Mouse (Mus musculus): ENCODE measurements around the gene Sh3bgrl3. TPM values are rescaled to one million over a fixed set of nuclear protein-coding genes. Genes with fewer than 3 reads are reported as not detected.

Sh3bgrl3 gene
- polyA plus RNA-seq, 1 experiment from 2014 or later = 220 TPM

DNA sequence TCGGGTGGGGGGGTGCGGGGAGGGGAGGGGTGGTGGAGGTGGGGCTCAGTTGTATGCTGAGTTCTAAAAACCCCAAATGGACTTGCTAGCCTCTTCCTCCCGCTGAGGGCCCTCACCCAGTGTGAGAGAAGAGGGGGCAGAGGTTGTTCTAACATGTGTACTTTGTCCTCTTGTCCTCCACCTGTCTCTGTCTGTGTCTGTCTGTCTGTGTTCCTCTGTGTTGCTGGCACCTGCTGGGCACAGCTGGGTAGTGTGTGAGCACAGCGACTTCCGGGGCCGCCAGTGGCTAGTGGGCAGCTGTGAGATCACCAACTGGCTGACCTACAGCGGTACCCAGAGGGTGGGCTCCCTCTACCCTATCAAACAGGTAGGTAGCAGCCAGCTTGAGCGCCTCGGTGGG lies 39.6 kb downstream of the Sh3bgrl3 start:
- no peak overlapping the region for H3K9ac ChIP-seq (ENCODE audit: low read depth, low read length)
- no peak overlapping the region for H3K27ac ChIP-seq (ENCODE audit: low read depth, low read length)
- H3K4me2 ChIP-seq = no peak overlapping the region
- 78% methylated on average over 9 of the region's 9 CpGs for WGBS (ENCODE audit: insufficient replicate concordance)
- H3K27me3 ChIP-seq (ENCODE audit: control insufficient read depth, insufficient read depth, low read length) = no peaks in the 10 kb centered on the region
- H3K36me3 ChIP-seq (ENCODE audit: control insufficient read depth, insufficient read depth, low read length) = no peaks in the 10 kb centered on the region
- H3K4me3 ChIP-seq (ENCODE audit: low read depth, low read length) = no peak overlapping the region
- no peaks in the 10 kb centered on the region for H3K9me3 ChIP-seq (replicated peaks; ENCODE audit: control insufficient read depth, low read length)
- no peaks in the 10 kb centered on the region for H3K4me1 ChIP-seq (ENCODE audit: control insufficient read depth, insufficient read depth, low read length)
- no peak for ATAC-seq (replicated peaks; ENCODE audit: insufficient number of reproducible peaks, low FRiP score, low TSS enrichment)

DNA sequence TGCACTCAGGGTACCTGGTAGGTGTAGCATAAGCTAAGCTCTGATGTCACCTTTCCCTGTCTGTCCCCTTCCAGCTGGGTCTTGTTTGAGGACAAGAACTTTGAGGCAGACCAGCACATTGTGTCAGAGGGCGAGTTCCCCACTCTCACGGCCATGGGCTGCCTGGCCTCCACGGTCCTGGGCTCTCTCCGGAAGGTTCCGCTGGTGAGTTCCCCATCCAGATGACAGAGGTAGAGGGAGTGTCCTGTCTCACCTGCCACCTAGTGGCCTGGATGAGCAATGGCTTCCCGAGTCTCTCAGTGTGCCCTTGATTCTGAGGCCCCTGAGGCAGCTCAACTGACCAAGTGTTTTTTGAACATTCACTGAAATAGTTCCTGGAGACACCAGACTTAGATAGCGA lies 41.2 kb downstream of the Sh3bgrl3 start:
- Histone ChIP-seq H3K4me1 (ENCODE audit: control insufficient read depth, insufficient read depth, low read length) (no peaks in the 10 kb centered on the region), H3K27me3 (ENCODE audit: control insufficient read depth, insufficient read depth, low read length) (no peaks in the 10 kb centered on the region), H3K27ac (ENCODE audit: low read depth, low read length) (no peak overlapping the region), H3K9ac (ENCODE audit: low read depth, low read length) (no peak overlapping the region), H3K4me2 (no peak overlapping the region), H3K36me3 (ENCODE audit: control insufficient read depth, insufficient read depth, low read length) (no peaks in the 10 kb centered on the region), H3K9me3 (replicated peaks; ENCODE audit: control insufficient read depth, low read length) (no peaks in the 10 kb centered on the region), H3K4me3 (ENCODE audit: low read depth, low read length) (no peak overlapping the region)
- peak; percentile 53; the same call in 1 of the 2 replicates for ATAC-seq (replicated peaks; ENCODE audit: insufficient number of reproducible peaks, low FRiP score, low TSS enrichment)
- 31% methylated on average over 7 of the region's 7 CpGs for WGBS (ENCODE audit: insufficient replicate concordance)

DNA sequence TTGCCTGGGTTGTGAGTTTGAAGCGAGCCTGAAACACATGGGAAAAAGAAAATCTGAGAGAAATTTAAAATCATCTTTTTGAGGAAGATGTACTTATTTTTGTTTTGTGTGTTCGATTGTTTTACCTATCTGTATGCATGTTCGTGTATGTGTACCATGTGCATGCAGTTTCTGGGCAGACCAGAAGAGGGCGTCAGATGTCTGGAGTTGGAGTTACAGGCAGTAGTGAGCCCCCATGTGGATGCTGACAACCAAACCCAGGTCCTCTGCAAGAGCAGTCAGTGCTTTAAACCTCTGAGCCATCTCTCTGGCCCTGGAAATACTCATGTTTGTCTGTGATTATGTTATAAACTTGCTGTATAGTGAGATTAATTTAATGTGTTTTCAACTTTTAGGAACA lies 43.6 kb downstream of the Sh3bgrl3 start:
- H3K4me3 ChIP-seq (ENCODE audit: low read depth, low read length) = no peak overlapping the region
- WGBS (ENCODE audit: insufficient replicate concordance) = 81% methylated on average over 4 of the region's 4 CpGs
- H3K9ac ChIP-seq (ENCODE audit: low read depth, low read length) = no peak overlapping the region
- H3K27ac ChIP-seq (ENCODE audit: low read depth, low read length) = no peak overlapping the region
- no peak for ATAC-seq (replicated peaks; ENCODE audit: insufficient number of reproducible peaks, low FRiP score, low TSS enrichment)
- H3K27me3 ChIP-seq (ENCODE audit: control insufficient read depth, insufficient read depth, low read length) = peaks cover 10% of the 10 kb centered on the region; the same call in 1 of the 2 replicates
- H3K4me1 ChIP-seq (ENCODE audit: control insufficient read depth, insufficient read depth, low read length) = peaks cover 8% of the 10 kb centered on the region
- no peaks in the 10 kb centered on the region for H3K36me3 ChIP-seq (ENCODE audit: control insufficient read depth, insufficient read depth, low read length)
- no peak overlapping the region for H3K4me2 ChIP-seq
- H3K9me3 ChIP-seq (replicated peaks; ENCODE audit: control insufficient read depth, low read length) = no peaks in the 10 kb centered on the region

GRCm38 (mm10) chr4:134082460-134082859 lies 46.1 kb downstream of the Sh3bgrl3 start:
- H3K4me3 ChIP-seq (ENCODE audit: low read depth, low read length) = peak overlapping the region; percentile 34
- H3K27me3 ChIP-seq (ENCODE audit: control insufficient read depth, insufficient read depth, low read length) = peaks cover 10% of the 10 kb centered on the region; the same call in 1 of the 2 replicates
- no peaks in the 10 kb centered on the region for H3K36me3 ChIP-seq (ENCODE audit: control insufficient read depth, insufficient read depth, low read length)
- peaks cover 12% of the 10 kb centered on the region for H3K4me1 ChIP-seq (ENCODE audit: control insufficient read depth, insufficient read depth, low read length)
- H3K27ac ChIP-seq (ENCODE audit: low read depth, low read length) = no peak overlapping the region
- no peak overlapping the region for H3K9ac ChIP-seq (ENCODE audit: low read depth, low read length)
- no peak for ATAC-seq (replicated peaks; ENCODE audit: insufficient number of reproducible peaks, low FRiP score, low TSS enrichment)
- H3K4me2 ChIP-seq = peak overlapping the region; percentile 70
- H3K9me3 ChIP-seq (replicated peaks; ENCODE audit: control insufficient read depth, low read length) = no peaks in the 10 kb centered on the region
- 19% methylated on average over 7 of the region's 7 CpGs for WGBS (ENCODE audit: insufficient replicate concordance)

DNA sequence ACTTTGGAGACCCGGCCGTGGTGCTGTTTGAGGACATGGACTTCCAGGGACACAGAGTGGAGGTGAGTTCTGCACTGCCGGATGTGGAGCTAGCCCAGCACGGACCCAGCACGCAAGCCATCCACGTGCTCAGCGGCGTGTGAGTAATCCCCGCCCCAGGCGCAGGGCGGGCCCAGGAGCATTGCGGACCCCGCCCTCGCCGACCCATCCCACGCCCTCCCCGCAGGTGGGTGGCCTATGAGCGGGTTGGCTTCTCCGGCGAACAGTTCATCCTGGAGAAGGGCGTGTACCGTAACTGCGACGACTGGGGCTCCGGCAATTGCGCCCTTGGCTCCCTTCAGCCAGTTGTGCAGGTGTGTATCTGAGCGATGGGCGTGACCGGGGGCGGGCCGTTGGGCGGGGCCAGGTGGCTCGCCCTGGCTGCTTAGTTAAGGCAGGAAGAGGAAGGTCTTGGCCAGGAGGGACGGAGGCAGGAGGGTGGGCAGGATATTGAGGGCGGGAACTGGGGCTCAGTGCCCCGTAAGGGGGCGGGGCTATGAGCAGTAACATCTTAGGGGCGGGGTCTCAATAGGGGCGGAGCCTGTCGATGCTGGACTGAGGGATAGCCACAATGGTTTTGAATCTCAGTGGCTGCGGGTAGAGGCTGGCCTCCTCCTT lies 46.7 kb downstream of the Sh3bgrl3 start:
- H3K4me3 ChIP-seq (ENCODE audit: low read depth, low read length) = peak overlapping the region; percentile 34
- no peaks in the 10 kb centered on the region for H3K9me3 ChIP-seq (replicated peaks; ENCODE audit: control insufficient read depth, low read length)
- peaks cover 12% of the 10 kb centered on the region for H3K4me1 ChIP-seq (ENCODE audit: control insufficient read depth, insufficient read depth, low read length)
- H3K36me3 ChIP-seq (ENCODE audit: control insufficient read depth, insufficient read depth, low read length) = no peaks in the 10 kb centered on the region
- no peak overlapping the region for H3K9ac ChIP-seq (ENCODE audit: low read depth, low read length)
- peak; percentile 80 for ATAC-seq (replicated peaks; ENCODE audit: insufficient number of reproducible peaks, low FRiP score, low TSS enrichment)
- no peak overlapping the region for H3K27ac ChIP-seq (ENCODE audit: low read depth, low read length)
- WGBS (ENCODE audit: insufficient replicate concordance) = under 1% methylated on average over 41 of the region's 41 CpGs
- peaks cover 10% of the 10 kb centered on the region; the same call in 1 of the 2 replicates for H3K27me3 ChIP-seq (ENCODE audit: control insufficient read depth, insufficient read depth, low read length)
- H3K4me2 ChIP-seq = peak overlapping the region; percentile 70

- Histone ChIP-seq H3K9me3 (replicated peaks; ENCODE audit: control insufficient read depth, low read length) (no peaks in the 10 kb centered on the region), H3K9ac (ENCODE audit: low read depth, low read length) (no peak overlapping the region), H3K4me1 (ENCODE audit: control insufficient read depth, insufficient read depth, low read length) (peaks cover 12% of the 10 kb centered on the region), H3K4me2 (no peak overlapping the region), H3K27ac (ENCODE audit: low read depth, low read length) (no peak overlapping the region), H3K27me3 (ENCODE audit: control insufficient read depth, insufficient read depth, low read length) (peaks cover 10% of the 10 kb centered on the region; the same call in 1 of the 2 replicates), H3K4me3 (ENCODE audit: low read depth, low read length) (no peak overlapping the region), H3K36me3 (ENCODE audit: control insufficient read depth, insufficient read depth, low read length) (no peaks in the 10 kb centered on the region)
- WGBS (ENCODE audit: insufficient replicate concordance) = 79% methylated on average over 4 of the region's 4 CpGs
- ATAC-seq (replicated peaks; ENCODE audit: insufficient number of reproducible peaks, low FRiP score, low TSS enrichment) = no peak
Observed at GRCm38 (mm10) chr4:134080674-134081073, 47.9 kb downstream of the Sh3bgrl3 start.

- no peak for ATAC-seq (replicated peaks; ENCODE audit: insufficient number of reproducible peaks, low FRiP score, low TSS enrichment)
- H3K9me3 ChIP-seq (replicated peaks; ENCODE audit: control insufficient read depth, low read length) = no peaks in the 10 kb centered on the region
- peaks cover 12% of the 10 kb centered on the region for H3K4me1 ChIP-seq (ENCODE audit: control insufficient read depth, insufficient read depth, low read length)
- no peak overlapping the region for H3K27ac ChIP-seq (ENCODE audit: low read depth, low read length)
- H3K4me3 ChIP-seq (ENCODE audit: low read depth, low read length) = no peak overlapping the region
- H3K27me3 ChIP-seq (ENCODE audit: control insufficient read depth, insufficient read depth, low read length) = peaks cover 10% of the 10 kb centered on the region; the same call in 1 of the 2 replicates
- H3K4me2 ChIP-seq = no peak overlapping the region
- no peak overlapping the region for H3K9ac ChIP-seq (ENCODE audit: low read depth, low read length)
- 20% methylated on average over 3 of the region's 3 CpGs for WGBS (ENCODE audit: insufficient replicate concordance)
- no peaks in the 10 kb centered on the region for H3K36me3 ChIP-seq (ENCODE audit: control insufficient read depth, insufficient read depth, low read length)
Observed at GRCm38 (mm10) chr4:134078694-134079093, 49.9 kb downstream of the Sh3bgrl3 start.

All from heart, embryonic 11.5 days (tissue).